Mouse (Mus musculus) lung, adult 2 months (tissue): Measurements from ENCODE around the gene Sorl1.

Experiments used
- CTCF ChIP-seq: fragments of 200-500 bp; IDR thresholded peaks from 2 replicates; pipeline ENCODE4 v1.5.1; 2011; ENCODE audit warnings: mild to moderate bottlenecking, low read length, control low read depth; ENCODE audit not compliant: insufficient read depth
- POLR2A ChIP-seq: fragments of 200-500 bp; IDR thresholded peaks from 2 replicates; pipeline ENCODE4 v1.6.1; 2011; ENCODE audit warnings: low read depth, mild to moderate bottlenecking, control low read depth, low read length, borderline replicate concordance; ENCODE audit errors: extremely low read depth

GRCm38 (mm10) chr9:42043934-42044333, 80.2 kb downstream of the Sorl1 start:
- no peak for TF ChIP-seq CTCF
- no peak for TF ChIP-seq POLR2A
